Mouse (Mus musculus): ENCODE results near the gene Rhbdl3. TPM values are rescaled to one million over a fixed set of nuclear protein-coding genes. Genes with fewer than 3 reads are reported as not detected.
A peak's percentile ranks its signal among the peaks of the same experiment; 100 is the strongest.

Rhbdl3 gene
- polyA plus RNA-seq, 1 experiment from 2014 or later, result 0.85 TPM

DNA sequence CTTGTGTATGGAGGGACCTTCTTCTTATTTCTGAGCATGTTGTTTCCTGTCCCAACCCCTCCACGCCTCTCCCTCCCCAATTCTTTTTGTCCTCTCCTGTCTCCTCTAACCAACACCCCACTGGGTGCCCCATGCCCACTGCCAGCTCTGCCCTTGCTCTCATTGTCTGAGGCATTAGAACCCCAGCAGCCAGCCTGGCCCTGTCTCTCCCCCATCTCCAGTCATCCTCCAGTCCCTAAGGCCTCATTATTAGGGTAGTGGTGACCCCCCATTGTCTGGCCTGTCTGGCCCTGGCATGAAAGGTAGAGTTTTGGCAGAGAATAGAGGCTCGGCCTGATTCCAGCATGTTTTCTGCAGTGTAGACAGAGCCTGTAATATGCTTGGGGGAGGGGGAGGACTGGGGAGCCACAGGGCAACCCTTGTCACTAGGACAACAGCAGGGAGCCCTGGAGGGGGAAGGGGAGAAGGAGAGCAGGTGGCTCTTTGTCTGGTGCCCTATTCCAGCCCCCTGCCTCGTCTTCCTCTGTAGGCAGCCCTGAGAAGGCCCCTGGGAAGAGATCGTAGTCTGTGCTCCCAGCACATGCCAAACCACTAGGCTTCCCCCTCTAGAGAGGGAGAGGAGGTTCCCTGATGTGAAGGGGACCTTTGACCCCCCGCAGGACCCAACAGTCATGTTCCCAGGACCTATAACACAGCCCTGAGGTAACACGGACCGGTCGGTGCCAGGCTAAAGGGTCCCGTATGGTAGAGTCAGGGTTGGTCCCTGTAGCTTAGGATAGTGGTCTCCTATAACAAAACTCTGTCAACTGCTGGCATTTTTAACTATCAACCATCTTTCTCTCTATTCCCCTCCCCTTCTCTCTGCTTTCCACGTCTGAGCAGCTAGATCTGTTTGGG, 15.3 kb downstream of the Rhbdl3 start:
- Histone ChIP-seq H3K36me3 (no peaks in the 10 kb centered on the region), H3K4me1 (peaks cover 18% of the 10 kb centered on the region), H3K27me3 (ENCODE audit: low read depth, poor library complexity, severe bottlenecking) (peaks cover 4% of the 10 kb centered on the region; the same call in 1 of the 2 replicates), H3K4me3 (no peak overlapping the region), H3K27ac (no peak overlapping the region), H3K9me3 (replicated peaks) (no peaks in the 10 kb centered on the region)
- no peak for DNase-seq (ENCODE audit: low spot score)
- WGBS, result 67% methylated on average over 10 of the region's 10 CpGs

DNA sequence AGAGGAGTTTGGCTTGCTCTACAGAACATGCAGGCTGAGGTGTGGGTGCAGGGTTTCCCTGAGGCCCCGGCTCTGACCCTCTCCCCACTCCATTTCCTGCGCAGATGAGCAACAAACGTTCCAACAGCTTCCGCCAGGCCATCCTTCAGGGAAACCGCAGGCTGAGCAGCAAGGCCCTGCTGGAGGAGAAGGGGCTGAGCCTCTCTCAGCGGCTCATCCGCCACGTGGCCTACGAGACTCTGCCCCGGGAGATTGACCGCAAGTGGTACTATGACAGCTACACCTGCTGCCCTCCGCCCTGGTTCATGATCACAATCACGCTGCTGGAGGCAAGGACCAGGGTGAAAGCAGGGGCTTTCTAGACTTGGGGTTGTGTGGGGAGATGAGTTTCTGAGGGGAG, 22.5 kb downstream of the Rhbdl3 start:
- 64% methylated on average over 13 of the region's 13 CpGs for WGBS
- no peak overlapping the region for H3K27ac ChIP-seq
- peaks cover 6% of the 10 kb centered on the region for H3K4me1 ChIP-seq
- no peak overlapping the region for H3K4me3 ChIP-seq
- H3K36me3 ChIP-seq, result no peaks in the 10 kb centered on the region
- no peak for DNase-seq (ENCODE audit: low spot score)
- H3K27me3 ChIP-seq (ENCODE audit: low read depth, poor library complexity, severe bottlenecking), result no peaks in the 10 kb centered on the region
- H3K9me3 ChIP-seq (replicated peaks), result no peaks in the 10 kb centered on the region

DNA sequence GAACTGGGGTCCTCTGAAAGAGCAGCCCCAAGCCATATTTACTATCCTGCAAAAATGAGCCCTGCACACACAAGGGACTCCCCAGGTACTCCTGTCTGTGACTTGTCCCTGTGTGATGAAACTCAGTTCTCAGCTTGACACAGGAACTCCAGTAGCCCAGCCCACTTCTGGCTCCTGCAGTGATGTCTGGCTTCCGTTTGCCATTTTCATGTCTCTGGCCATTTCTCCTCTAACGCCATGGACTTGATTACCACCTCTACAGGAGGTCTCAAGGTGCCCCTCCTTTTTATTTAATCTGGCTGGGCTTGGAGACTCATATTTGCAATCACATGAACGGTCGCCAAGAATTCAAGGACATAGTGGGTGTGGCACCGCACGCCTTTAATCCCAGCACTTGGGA, 23.9 kb downstream of the Rhbdl3 start:
- Histone ChIP-seq H3K9me3 (replicated peaks) (no peaks in the 10 kb centered on the region), H3K27me3 (ENCODE audit: low read depth, poor library complexity, severe bottlenecking) (no peaks in the 10 kb centered on the region), H3K27ac (no peak overlapping the region), H3K36me3 (no peaks in the 10 kb centered on the region), H3K4me1 (peaks cover 6% of the 10 kb centered on the region), H3K4me3 (no peak overlapping the region)
- 78% methylated on average over 6 of the region's 6 CpGs for WGBS
- no peak for DNase-seq (ENCODE audit: low spot score)

DNA sequence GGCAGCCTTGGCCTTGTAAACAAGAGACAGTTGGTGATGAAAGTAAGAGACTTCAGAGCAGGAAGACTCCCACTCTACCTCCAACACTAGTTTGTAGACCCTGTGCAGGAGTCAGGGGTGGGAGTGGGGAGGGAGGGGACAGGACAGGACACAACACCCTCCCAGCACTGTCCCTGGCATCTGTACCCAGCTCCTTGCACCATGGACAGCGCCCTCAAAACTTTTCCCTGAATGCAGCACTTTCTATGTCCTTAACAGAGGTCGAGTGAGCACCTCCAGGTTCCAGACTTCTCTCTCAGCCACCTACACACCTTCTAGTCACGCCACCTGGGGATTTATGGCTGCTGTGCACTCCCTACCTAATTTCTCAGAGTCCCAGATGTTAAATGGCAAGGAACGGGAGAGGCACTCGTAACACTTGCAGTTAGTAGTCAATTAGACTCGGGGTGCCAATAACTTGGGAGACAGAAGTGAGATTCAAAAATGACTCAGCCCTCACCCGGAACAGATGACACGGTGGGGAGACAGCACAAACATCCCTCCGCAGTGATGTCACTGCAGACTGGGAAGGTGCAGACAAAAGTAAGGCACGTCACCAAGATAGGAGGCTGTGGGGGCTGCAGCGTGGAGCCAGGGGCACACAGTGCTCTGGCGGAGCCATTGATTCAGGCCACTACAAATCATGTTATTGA, 32.1 kb downstream of the Rhbdl3 start:
- H3K4me3 ChIP-seq, result no peak overlapping the region
- WGBS, result 55% methylated on average over 12 of the region's 12 CpGs
- H3K27ac ChIP-seq, result no peak overlapping the region
- peaks cover 23% of the 10 kb centered on the region; the same call in 1 of the 2 replicates for H3K27me3 ChIP-seq (ENCODE audit: low read depth, poor library complexity, severe bottlenecking)
- H3K4me1 ChIP-seq, result peaks cover 13% of the 10 kb centered on the region
- peak; percentile 42 for DNase-seq (ENCODE audit: low spot score)
- H3K9me3 ChIP-seq (replicated peaks), result no peaks in the 10 kb centered on the region
- no peaks in the 10 kb centered on the region for H3K36me3 ChIP-seq

DNA sequence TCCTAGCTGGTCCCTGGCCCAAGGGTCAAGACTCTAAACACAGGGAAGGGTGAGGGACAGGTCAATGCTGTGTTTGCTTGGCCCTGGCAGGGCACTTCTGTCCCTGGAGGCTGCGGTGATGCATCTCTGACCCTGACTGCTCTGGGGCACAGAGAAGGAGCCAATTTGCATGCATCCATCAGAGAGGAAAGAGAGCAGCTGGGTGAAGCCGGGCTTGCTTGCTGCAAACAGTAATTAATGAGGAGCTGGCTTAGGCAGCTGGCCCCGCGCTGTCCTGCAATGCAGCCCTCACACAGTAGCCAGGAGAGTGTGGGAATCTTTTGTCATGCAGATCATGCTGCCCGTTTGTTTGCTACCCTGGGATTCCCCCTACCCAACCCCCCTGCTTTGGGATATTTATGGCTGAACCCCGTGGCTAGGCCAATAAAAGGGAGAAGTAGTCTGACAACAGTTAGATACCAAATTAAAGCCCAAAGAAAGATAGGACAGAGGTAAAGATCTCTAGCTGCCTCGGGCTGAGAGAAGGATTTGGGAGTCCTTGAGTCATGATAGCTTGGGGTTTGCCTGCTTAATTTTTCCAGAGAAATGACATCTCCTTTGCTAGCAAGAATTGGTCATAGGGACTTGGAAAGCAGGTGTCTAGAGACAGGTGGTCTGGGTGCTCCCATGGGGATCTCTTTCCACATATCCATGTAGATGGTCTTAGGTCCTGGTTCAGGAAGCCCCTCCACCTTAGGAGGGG, 35.1 kb downstream of the Rhbdl3 start:
- Histone ChIP-seq H3K9me3 (replicated peaks) (no peaks in the 10 kb centered on the region), H3K27me3 (ENCODE audit: low read depth, poor library complexity, severe bottlenecking) (peaks cover 23% of the 10 kb centered on the region; the same call in 1 of the 2 replicates), H3K36me3 (no peaks in the 10 kb centered on the region), H3K4me3 (no peak overlapping the region), H3K27ac (no peak overlapping the region), H3K4me1 (peaks cover 19% of the 10 kb centered on the region)
- 1% methylated on average over 7 of the region's 7 CpGs for WGBS
- DNase-seq (ENCODE audit: low spot score), result no peak

DNA sequence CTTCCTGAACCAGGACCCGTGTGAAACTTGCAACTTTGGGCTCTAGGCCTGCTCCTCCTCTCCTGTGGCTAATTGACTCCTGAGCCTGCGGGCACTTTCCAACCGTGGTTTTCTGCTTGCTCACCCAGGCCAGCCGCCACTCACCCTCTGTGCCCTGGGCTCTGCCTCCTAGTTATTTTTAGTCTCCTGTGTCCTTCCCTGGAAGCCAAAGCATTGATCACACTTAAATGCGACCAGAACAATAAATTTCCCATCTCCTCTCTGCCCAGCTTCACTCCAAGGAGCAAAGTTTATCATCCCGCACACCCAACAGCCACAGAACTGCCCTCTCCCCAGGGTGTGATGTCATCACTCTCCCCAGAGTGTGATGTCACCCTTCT, 35.6 kb downstream of the Rhbdl3 start:
- peaks cover 19% of the 10 kb centered on the region for H3K4me1 ChIP-seq
- H3K27me3 ChIP-seq (ENCODE audit: low read depth, poor library complexity, severe bottlenecking), result peaks cover 23% of the 10 kb centered on the region; the same call in 1 of the 2 replicates
- WGBS, result 13% methylated on average over 6 of the region's 6 CpGs
- H3K9me3 ChIP-seq (replicated peaks), result no peaks in the 10 kb centered on the region
- H3K27ac ChIP-seq, result no peak overlapping the region
- no peaks in the 10 kb centered on the region for H3K36me3 ChIP-seq
- no peak overlapping the region for H3K4me3 ChIP-seq
- no peak for DNase-seq (ENCODE audit: low spot score)

DNA sequence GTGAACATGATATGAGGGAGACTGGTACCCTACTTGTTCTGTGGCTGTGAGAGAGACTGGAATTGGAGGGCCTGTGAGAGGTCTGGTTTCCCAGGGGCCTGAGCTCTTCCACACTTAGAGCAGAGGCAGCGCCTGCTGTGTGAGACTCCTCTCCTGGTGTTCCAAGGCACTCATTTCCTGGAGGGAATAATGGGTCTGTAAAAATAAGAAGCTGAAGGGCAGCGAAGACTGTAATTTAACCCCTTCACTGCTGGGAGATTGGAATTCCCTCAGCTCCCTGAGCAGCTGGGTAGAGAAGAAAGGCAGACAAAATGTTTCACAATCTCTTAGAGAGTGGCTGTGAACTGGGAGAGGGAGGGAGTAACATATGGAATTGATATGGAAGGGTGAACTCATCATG, 41.8 kb downstream of the Rhbdl3 start:
- Histone ChIP-seq H3K9me3 (replicated peaks) (no peaks in the 10 kb centered on the region), H3K4me1 (peaks cover 19% of the 10 kb centered on the region), H3K27ac (peak overlapping the region; percentile 50; the same call in 1 of the 2 replicates), H3K36me3 (no peaks in the 10 kb centered on the region), H3K27me3 (ENCODE audit: low read depth, poor library complexity, severe bottlenecking) (peaks cover 1% of the 10 kb centered on the region; the same call in 1 of the 2 replicates), H3K4me3 (no peak overlapping the region)
- WGBS, result 2% methylated on average over 2 of the region's 2 CpGs
- DNase-seq (ENCODE audit: low spot score), result peak; percentile 38

DNA sequence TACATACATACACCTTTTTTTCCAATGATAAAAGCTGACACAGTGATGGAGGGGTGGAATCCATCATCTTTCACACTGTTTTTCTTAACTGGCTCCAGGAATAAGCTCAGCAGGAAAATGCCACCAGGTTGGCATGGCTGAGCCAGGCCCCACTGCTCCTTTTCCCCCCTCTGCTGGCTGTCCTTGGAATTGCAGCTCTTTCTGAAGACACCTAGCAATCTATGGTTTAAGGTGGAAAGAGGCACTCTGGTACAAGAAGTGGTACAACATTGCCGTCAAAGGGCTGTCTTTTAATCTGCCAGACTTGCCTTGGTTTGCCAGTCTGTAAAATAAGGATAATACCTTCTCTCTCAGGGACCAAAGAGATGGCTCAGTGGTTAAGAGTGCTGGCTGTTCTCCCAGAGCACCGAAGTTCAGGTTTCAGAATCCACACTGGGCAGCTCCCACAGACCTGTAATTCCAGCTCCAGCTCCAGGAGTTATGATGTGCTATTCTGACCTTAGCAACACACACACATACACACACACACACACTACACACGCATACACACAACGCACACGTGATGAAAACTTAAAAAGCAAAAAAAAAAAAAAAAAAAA, 51.2 kb downstream of the Rhbdl3 start:
- Histone ChIP-seq H3K4me1 (no peaks in the 10 kb centered on the region), H3K9me3 (replicated peaks) (no peaks in the 10 kb centered on the region), H3K36me3 (no peaks in the 10 kb centered on the region), H3K27me3 (ENCODE audit: low read depth, poor library complexity, severe bottlenecking) (no peaks in the 10 kb centered on the region), H3K4me3 (no peak overlapping the region), H3K27ac (no peak overlapping the region)
- 71% methylated on average over 5 of the region's 5 CpGs for WGBS
- DNase-seq (ENCODE audit: low spot score), result peak; percentile 87

DNA sequence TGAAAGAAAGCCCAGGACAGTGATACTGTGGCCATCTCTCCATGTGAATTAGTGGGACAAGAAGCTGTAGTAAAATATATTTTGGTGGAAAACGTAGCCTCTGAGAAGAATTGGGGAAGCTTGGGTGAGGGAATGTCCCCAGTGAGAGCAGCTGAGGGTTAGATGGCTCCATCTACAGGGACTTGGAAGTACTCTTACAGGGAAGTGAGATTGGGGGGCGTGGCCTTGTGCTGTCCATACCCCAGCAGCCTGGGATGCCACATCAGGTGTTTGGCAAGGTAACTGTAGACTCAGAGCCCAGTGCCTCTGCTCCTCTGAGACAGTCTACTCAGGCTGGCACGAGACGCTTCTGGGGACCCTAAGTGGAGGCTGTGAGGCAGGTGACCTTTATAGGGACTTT, 54.1 kb downstream of the Rhbdl3 start:
- WGBS, result 32% methylated on average over 4 of the region's 4 CpGs
- Histone ChIP-seq H3K9me3 (replicated peaks) (no peaks in the 10 kb centered on the region), H3K4me1 (no peaks in the 10 kb centered on the region), H3K27ac (no peak overlapping the region), H3K4me3 (no peak overlapping the region), H3K27me3 (ENCODE audit: low read depth, poor library complexity, severe bottlenecking) (no peaks in the 10 kb centered on the region), H3K36me3 (peaks cover 10% of the 10 kb centered on the region)
- DNase-seq (ENCODE audit: low spot score), result no peak

DNA sequence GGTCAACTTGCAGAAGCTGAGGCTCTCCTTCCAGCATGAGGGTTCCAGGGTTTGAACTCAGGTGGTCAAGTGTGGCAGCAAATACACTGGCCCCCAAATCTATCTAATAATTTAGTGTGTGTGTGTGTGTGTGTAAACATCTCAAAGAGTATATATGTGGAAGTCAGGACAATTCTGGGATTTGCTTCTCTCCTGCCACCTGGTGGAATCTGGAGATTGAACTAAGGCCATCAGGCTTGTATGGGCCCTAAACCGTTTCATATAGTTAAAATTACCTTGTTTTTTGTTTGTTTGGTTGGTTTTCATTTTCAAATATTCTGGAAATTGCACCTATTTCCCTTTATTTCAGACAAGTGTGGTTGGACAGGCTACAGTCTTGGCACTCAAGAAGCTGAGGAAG, 68.2 kb downstream of the Rhbdl3 start:
- WGBS, result 94% methylated on average over 1 of the region's 1 CpGs
- DNase-seq (ENCODE audit: low spot score), result no peak
- H3K9me3 ChIP-seq (replicated peaks), result no peaks in the 10 kb centered on the region
- no peaks in the 10 kb centered on the region for H3K4me1 ChIP-seq
- H3K27ac ChIP-seq, result no peak overlapping the region
- no peak overlapping the region for H3K4me3 ChIP-seq
- no peaks in the 10 kb centered on the region for H3K27me3 ChIP-seq (ENCODE audit: low read depth, poor library complexity, severe bottlenecking)
- H3K36me3 ChIP-seq, result peaks cover 90% of the 10 kb centered on the region

DNA sequence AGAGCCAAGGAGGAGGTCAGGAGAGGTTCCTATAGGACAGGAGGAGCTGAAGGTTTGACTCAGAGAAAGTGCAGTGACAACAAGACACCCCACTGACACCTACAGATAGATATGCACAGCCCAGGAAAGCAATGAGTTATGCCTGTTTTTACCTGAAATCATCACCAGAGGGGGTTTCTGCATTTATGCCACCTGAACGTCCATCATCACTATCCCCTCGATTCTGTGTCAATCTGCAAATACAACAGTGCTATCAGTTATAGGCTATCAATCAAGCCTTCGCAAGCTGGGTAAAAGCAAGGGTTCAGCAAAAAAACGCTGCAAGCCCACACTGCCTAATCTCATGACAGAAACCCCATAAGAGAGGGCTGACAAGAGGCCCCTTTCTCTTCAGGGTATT, 75.9 kb downstream of the Rhbdl3 start:
- no peaks in the 10 kb centered on the region for H3K9me3 ChIP-seq (replicated peaks)
- no peak overlapping the region for H3K4me3 ChIP-seq
- DNase-seq (ENCODE audit: low spot score), result no peak
- 83% methylated on average over 4 of the region's 4 CpGs for WGBS
- H3K27me3 ChIP-seq (ENCODE audit: low read depth, poor library complexity, severe bottlenecking), result no peaks in the 10 kb centered on the region
- no peak overlapping the region for H3K27ac ChIP-seq
- H3K4me1 ChIP-seq, result peaks cover 12% of the 10 kb centered on the region
- H3K36me3 ChIP-seq, result peaks cover 41% of the 10 kb centered on the region

DNA sequence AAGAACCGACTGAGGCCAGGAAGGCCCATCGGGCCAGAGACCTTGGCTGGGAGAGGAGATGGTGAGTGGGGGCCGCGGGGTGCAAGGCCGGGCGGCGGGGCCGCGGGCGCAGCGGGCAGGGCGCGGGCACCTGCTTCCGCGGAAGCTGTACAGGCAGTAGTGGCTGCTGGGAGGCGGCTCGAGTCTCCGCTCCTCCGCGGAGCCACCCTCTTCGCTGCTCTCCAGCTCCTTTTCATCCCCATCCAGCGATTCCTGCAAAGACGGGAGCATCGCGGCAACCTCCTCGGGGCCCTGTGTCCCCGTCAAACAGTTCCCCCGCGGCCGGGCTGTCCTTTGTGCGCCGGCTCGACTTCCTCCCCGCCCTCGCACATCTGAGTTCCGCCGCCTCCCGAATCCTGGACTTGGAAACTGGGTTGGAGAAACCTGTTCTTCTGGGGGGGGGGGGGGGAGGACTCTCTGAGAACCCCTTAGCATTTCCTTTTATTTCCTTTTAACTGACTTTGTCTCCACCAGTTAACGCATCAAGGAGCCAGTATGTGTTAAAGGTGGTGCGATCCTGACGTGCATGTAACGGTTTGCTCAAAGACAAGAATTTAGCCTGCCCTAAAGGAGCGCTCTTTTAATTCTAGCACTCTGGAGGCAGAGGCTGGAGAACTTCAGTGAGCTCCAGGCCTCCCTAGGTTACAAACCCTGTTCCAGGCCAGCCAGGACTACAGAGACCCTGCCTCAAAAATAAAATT, 77.2 kb downstream of the Rhbdl3 start, which contains the start of gene 5730455P16Rik:
Gene 5730455P16Rik (minus strand): TSS at position 323 of the 740 bp plus-strand sequence.
- 2% methylated on average over 42 of the region's 43 CpGs for WGBS

More for the DNA sequence above, 77.2 kb downstream of the Rhbdl3 start, which contains the start of gene 5730455P16Rik:
- no peaks in the 10 kb centered on the region for H3K27me3 ChIP-seq (ENCODE audit: low read depth, poor library complexity, severe bottlenecking)
- H3K9me3 ChIP-seq (replicated peaks), result no peaks in the 10 kb centered on the region
- peaks cover 29% of the 10 kb centered on the region for H3K36me3 ChIP-seq
- DNase-seq (ENCODE audit: low spot score), result peak; percentile 91
- H3K4me3 ChIP-seq, result peak within 1 kb of the TSS; percentile 91
- peaks cover 15% of the 10 kb centered on the region for H3K4me1 ChIP-seq
- H3K27ac ChIP-seq, result peak within 1 kb of the TSS; percentile 95

All from limb, embryonic 10.5 days (tissue).